Mouse (Mus musculus) cerebellum, postnatal 4 days (tissue): Measurements from ENCODE around the gene Gm43951.
"Not testable (repeated sequence)": the region's sequence is repeated elsewhere in the genome, so short reads cannot be mapped to it uniquely, and the experiment has no call there.

ENCODE experiments used
- DNase-seq, 2 experiments: peaks; one replicate each; pipeline ENCODE4 v3.0.0; 2022; ENCODE audit warnings: low spot score in 2 of 2, mixed read lengths in 1 of 2

The Gm43951 gene

DNA sequence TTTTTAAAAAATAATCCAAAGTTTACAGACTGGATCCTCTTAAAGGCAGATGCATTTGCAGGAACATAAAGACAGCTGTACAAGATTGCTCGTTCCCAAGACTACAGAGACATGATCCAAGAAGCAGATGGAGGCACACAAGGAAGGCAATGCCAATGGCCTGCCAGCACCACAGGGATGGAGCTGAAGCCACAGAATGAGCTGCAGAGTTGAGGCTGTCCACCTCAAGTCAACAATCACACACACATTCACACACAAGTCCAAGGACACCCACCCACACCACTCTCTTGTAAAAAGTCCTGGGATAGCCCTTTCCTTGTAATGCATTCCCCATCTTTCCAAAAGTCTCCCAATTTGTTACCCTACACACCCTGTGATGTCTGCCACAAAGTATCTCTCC is 3.2 kb downstream of the Gm43951 start:
- DNase-seq: peak in 1 of 2 experiments; percentile 14

DNA sequence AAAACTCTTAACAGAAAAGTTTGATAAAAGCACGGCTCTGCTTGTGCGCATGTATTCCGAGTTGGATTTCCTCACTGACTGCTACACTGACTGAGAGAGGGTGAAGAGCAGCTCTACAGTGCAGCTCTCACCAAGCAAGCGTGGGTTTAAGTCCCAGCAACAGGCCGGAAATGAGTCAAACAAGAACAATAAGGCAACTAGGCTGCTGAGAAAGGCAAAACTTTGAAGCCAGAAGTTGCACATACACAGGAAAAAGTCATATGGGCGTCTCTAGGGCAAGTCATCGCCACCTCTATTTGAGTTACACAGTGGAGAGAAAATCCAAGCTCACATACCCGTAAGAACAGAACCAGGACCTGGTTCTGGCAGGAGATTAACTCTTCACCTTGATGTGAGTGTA is 10.1 kb downstream of the Gm43951 start:
- no peak for DNase-seq

- no peak for DNase-seq
Measured at GRCm38 (mm10) chr11:72194259-72194658, 12.4 kb downstream of the Gm43951 start.

GRCm38 (mm10) chr11:72190857-72191256 is 15.8 kb downstream of the Gm43951 start:
- DNase-seq: no peak

DNA sequence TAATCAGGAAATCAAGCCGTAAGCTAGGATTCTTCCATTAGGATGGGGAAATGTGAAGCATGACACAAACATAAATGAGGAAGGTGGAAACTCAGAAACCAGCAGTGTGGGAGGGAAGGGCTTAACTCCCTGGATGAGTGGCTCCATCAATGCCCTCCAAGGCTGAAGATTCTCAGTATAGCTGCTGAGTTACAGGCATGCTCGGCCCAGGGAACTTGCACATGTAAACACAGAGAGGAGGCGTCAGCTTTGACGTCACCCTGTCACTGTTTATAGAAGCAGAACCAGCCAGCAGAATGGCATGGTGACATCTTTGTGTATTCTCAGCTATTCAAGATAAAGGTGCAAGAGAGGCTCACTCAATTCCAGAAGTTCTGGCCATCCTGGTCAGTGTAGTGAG is 22.4 kb downstream of the Gm43951 start:
- DNase-seq: no peak

DNA sequence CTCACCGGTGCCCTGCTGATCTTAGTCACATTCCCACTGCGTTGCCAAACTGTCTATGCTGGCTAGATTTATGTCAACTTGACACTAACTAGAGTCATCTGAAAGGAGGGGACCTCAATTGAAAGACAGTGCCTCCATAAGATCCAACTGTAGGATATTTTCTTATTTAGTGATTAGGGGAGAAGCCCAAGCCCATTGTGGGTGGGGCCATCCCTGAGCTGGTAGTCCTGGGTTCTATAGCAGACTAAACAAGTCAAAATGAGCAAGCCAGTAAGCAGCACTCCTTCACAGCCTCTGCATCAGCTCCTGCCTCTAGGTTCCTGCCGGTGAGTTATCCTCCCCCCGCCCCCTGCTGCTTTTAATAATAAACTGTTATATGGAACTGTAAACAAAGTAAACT is 25.5 kb downstream of the Gm43951 start:
- DNase-seq: no peak

DNA sequence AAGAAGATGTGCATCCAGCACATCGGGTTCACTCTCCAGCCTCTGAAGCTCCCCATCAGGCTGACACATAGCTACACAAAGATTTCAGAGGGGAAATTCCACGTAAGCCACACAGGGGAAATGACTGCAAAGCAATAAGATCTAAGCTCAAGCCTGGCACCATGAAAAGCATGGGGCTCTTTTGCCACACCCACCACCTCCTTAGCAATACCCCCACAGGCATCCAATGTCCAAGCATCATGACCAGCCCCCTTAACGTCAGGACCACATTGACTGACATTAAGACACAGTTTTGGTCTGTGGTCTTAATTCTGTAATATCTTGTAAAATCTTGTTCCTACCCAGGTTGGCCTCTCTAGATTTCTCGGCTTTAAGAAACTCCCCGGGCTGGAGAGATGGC is 26.1 kb downstream of the Gm43951 start:
- no peak for DNase-seq

DNA sequence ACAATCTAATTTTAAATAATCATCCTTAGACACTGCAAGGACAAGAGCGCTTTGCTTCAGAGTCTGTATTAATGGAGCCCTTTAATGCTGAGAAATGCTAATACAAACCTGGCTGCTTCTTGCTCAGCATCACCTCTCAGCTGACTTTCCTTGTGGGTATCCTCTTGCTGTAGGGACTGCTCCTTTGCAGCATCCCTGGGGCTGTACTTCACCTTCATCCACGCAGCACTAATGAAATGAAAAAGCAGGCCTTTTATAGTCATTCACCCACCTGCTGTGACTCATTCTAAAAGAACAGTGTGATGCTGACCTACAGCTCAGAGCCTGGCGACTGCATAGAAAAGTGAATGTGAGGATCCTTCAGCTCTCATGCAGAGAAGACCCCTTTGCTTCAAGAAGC is 30.1 kb downstream of the Gm43951 start:
- DNase-seq: no peak

- DNase-seq: no peak
Measured at GRCm38 (mm10) chr11:72175966-72176365, 30.7 kb downstream of the Gm43951 start.

GRCm38 (mm10) chr11:72174721-72175120 is 31.9 kb downstream of the Gm43951 start:
- DNase-seq: no peak

- DNase-seq: no peak
Measured at GRCm38 (mm10) chr11:72173506-72173905, 33.1 kb downstream of the Gm43951 start.

- DNase-seq: not testable (repeated sequence)
Measured at GRCm38 (mm10) chr11:72171906-72172305, 34.7 kb downstream of the Gm43951 start.

DNA sequence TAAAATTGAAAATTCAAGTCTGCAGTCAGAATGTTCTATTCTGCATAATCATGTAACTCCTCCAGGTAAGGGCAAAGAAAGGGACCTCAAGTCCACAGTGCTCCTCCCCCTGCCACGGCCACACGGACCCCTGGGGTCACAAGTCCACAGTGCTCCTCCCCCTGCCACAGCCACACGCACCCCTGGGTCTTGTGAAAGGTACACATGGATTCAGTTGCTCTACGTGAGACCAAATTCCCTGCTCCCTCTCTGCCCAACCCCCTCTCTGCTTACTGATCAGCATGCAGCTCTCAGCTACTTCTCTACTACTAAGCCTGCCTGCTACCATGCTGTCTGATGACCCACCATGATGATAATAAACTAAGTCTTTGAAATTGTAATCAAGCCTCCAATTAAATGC is 36.8 kb downstream of the Gm43951 start:
- DNase-seq: no peak

DNA sequence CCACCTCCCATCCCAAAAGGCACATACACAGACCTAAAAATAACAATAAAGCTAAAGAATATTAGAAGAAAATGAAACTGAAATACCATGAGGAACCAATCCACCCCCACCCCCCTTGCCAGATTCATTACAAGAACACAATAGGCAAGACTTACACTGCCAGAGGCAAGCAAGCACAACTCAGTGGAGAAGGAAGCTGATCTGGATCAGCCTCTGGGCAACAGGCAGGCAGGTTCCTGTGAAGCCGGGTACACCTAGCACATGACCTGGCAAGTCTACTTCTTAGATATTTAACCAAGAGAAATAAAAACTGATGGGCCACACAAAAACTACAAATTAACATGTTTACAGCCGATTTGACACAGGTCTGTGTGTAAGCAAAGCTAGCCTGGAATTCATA is 43.4 kb downstream of the Gm43951 start:
- DNase-seq: no peak

DNA sequence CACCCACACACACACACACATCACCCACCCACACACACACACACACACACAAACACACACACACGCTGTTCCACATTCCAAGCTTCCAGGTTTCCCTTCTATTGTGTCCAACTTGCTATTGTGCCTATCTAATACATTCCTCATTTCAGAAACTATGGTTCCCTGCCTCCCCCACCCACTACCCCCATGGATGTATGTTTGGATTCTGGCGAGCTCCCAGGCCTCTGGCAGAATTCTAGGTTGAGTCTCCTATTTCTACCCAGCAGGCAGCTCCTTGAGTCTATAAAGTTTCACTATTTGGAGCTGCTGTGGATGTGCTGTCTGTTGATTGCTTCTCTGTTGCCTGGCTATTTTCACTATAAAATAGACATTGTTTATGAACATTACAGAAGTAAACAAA is 50.0 kb downstream of the Gm43951 start:
- no peak for DNase-seq

GRCm38 (mm10) chr11:72155981-72156428 is 50.6 kb downstream of the Gm43951 start:
- DNase-seq: no peak

DNA sequence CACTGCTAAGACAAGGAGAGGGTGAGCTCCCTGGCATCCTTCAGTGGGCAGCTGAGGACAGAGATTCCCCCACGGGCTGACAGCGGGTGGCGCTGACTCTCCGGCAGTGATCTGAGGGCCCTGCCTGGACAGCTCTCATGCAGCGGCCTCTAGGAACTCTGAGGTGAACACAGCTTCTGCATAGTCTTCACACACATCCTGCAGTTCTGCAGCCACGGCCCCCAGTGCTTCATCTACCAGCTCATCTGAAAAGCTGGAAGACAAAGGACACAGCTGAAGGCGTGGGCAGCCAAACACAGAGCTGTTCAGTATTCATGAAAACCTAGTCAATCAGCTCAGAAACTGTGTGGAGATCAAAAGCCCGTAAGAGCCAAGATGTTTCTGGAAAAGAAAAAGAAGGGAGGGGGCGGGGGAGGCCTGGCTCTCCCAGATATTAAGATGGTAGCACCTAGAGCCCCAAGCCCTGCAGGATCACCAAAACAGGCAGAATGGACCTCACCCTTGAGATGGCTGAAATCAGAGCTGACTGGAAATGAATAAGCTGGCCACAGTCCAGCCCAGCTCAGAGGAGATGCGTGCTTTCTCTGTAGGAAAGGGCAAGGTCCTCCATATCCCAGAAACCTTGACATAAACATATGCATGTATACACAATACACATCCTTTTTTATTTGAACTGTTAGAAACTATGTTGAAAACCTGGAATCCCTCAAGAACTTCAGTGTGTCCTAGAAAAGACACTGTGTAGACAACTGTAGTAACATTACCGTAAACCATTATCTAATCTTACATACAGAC is 51.3 kb downstream of the Gm43951 start:
- no peak for DNase-seq
